ENCODE assay signal across 9 mouse cellular contexts in the genomic region with DNA sequence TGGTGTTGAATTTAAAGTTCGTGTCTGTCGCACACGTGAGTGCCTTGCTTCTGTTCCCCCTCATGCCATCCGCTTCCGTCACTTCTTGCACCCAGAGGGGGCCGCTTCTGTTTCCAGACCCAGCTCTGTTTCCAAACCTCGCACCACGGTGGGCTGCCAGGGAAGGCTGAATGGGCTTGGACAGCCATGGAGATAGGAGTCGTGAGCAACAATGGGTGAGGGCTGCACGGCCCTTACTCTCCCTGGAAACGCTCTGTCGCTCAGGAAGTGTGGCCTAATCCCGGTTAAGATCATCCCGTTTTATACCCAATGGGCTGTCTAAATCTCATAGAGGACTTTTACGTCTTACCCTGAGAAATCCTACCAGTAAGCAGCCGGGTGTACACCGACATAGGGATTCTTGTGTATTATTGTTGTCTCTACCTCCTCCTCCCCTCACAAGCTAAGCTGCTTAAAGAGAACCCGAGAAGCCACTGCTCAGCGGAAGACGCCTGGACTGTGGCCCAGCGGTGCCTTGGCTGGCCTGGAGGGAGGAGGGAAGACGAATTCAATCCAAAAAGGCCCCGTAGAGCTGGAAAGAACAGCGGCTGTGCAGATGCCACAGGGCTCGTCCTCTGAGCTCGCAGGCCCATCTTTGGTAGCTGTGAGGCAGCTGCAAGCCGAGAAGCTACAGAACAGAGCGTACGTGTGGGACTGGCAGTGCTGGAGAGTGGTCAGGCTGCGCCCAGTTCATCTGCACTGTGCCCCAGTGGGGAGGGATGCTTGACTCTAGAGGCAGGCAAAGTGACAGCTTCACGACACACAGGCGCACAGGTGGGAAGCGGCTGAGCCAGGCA. TPM values are rescaled to one million over a fixed set of nuclear protein-coding genes. Genes with fewer than 3 reads are reported as not detected.
DNase-seq lines count a peak whose midpoint lies in the region; ATAC-seq lines count a peak whose summit lies in the region.
"Had no signal": no experiment of that assay in that cellular context is flagged by ENCODE, and none has a peak within 500 bp of the region (broad histone marks: within the 10 kb centered on the region; RNA-seq: fewer than 3 reads in every experiment).

No protein-coding gene starts in this region.

- no peaks in the 10 kb centered on the region for H3K9me3 ChIP-seq in kidney, embryonic 16.5 days (ENCODE audit: low read length)
- H3K9me3 ChIP-seq in midbrain, embryonic 10.5 days (replicated peaks), result no peaks in the 10 kb centered on the region
- no peaks in the 10 kb centered on the region for H3K9me3 ChIP-seq in liver, embryonic 12.5 days (replicated peaks)

- no peak for ATAC-seq in kidney, embryonic 16.5 days (ENCODE audit: low FRiP score, low TSS enrichment)
- ATAC-seq in liver, embryonic 12.5 days, result no peak

- WGBS in kidney, embryonic 16.5 days, result 64% methylated on average over 33 of the region's 33 CpGs
- WGBS in midbrain, embryonic 10.5 days, result 30% methylated on average over 33 of the region's 33 CpGs
- 81% methylated on average over 33 of the region's 33 CpGs for WGBS in liver, embryonic 12.5 days (ENCODE audit: insufficient replicate concordance)

- 0 out of 2 replicates have a peak overlapping the region, but pooled peaks have one; percentile 13 for H3K9ac ChIP-seq in kidney, embryonic 16.5 days (replicated peaks; ENCODE audit: low read length)
- no peak overlapping the region for H3K9ac ChIP-seq in liver, embryonic 12.5 days
- H3K9ac ChIP-seq: liver, embryonic 14.5 days had no signal

- H3K4me1 ChIP-seq in kidney, embryonic 16.5 days (ENCODE audit: insufficient read depth, low read length), result peaks cover 22% of the 10 kb centered on the region
- peaks cover 60% of the 10 kb centered on the region for H3K4me1 ChIP-seq in midbrain, embryonic 10.5 days
- H3K4me1 ChIP-seq in liver, embryonic 12.5 days, result peaks cover 22% of the 10 kb centered on the region

- no peak overlapping the region for H3K4me3 ChIP-seq in kidney, embryonic 16.5 days (ENCODE audit: low read length)
- H3K4me3 ChIP-seq in midbrain, embryonic 10.5 days, result peak overlapping the region; percentile 34
- no peak overlapping the region for H3K4me3 ChIP-seq in liver, embryonic 12.5 days

- no peak overlapping the region for H3K4me2 ChIP-seq in kidney, embryonic 16.5 days (replicated peaks; ENCODE audit: low read depth, low read length)
- no peak overlapping the region for H3K4me2 ChIP-seq in liver, embryonic 12.5 days

- no peaks in the 10 kb centered on the region for H3K36me3 ChIP-seq in kidney, embryonic 16.5 days (ENCODE audit: insufficient read depth, low read length)
- no peaks in the 10 kb centered on the region for H3K36me3 ChIP-seq in midbrain, embryonic 10.5 days
- H3K36me3 ChIP-seq in liver, embryonic 12.5 days, result no peaks in the 10 kb centered on the region

- H3K27ac ChIP-seq in kidney, embryonic 16.5 days (ENCODE audit: low read length), result no peak overlapping the region
- peak overlapping the region; percentile 83 for H3K27ac ChIP-seq in midbrain, embryonic 10.5 days (replicated peaks)
- H3K27ac ChIP-seq in liver, embryonic 12.5 days, result no peak overlapping the region
- H3K27ac ChIP-seq: liver, embryonic 14.5 days had no signal

- no peaks in the 10 kb centered on the region for H3K27me3 ChIP-seq in kidney, embryonic 16.5 days (ENCODE audit: insufficient read depth, low read length)
- peaks cover 44% of the 10 kb centered on the region for H3K27me3 ChIP-seq in midbrain, embryonic 10.5 days (ENCODE audit: low read depth, poor library complexity, severe bottlenecking)
- H3K27me3 ChIP-seq in liver, embryonic 12.5 days (replicated peaks), result no peaks in the 10 kb centered on the region

- DNase-seq in kidney, adult 18-20 months, result no peak
- peak; percentile 62 to 73 for DNase-seq in cerebellum, postnatal 10 days
- DNase-seq in gastrocnemius, adult 18-20 months (ENCODE audit: low spot score), result peak; percentile 60
- peak; percentile 74 for DNase-seq in midbrain, embryonic 10.5 days (ENCODE audit: low spot score)
- no peak for DNase-seq in adipocyte (ENCODE audit: low spot score)
- no peak for DNase-seq in frontal cortex, adult 2 months (ENCODE audit: extremely low spot score in 1 of 2, low spot score in 1 of 2)

RNA-seq across cellular contexts. Expression of a gene that starts 58.0 kb away (rescaled TPM):
- polyA plus RNA-seq in kidney, embryonic 16.5 days (2015; fragmentation: Nextera tagmentation; extraction: Ambion mirVana), result 42.0 and 43.5 TPM in 2 replicates
- total RNA-seq in gastrocnemius, adult 18-20 months (2021), result 1 to 10 TPM; 6.7 to 6.9 TPM
- 37.3 and 40.7 TPM in 2 replicates for polyA plus RNA-seq in midbrain, embryonic 10.5 days (2016; fragmentation: Nextera tagmentation; extraction: Ambion mirVana)
- 18.1 and 20.0 TPM in 2 replicates for polyA plus RNA-seq in liver, embryonic 12.5 days (2016; fragmentation: Nextera tagmentation; extraction: Ambion mirVana)
- 14.5 and 15.2 TPM in 2 replicates for polyA plus RNA-seq in frontal cortex, adult 2 months (2012; rRNA removed)

Comparison
In these comparisons a context has a peak if more than half of its experiments do, and no peak if none do; other contexts are left out.
1. DNase-seq: peak in cerebellum, postnatal 10 days (2 of 2), gastrocnemius, adult 18-20 months (single experiment) and midbrain, embryonic 10.5 days (single experiment); none in kidney, adult 18-20 months (single experiment), adipocyte (single experiment) and frontal cortex, adult 2 months (0 of 2).